In the genomic region with DNA sequence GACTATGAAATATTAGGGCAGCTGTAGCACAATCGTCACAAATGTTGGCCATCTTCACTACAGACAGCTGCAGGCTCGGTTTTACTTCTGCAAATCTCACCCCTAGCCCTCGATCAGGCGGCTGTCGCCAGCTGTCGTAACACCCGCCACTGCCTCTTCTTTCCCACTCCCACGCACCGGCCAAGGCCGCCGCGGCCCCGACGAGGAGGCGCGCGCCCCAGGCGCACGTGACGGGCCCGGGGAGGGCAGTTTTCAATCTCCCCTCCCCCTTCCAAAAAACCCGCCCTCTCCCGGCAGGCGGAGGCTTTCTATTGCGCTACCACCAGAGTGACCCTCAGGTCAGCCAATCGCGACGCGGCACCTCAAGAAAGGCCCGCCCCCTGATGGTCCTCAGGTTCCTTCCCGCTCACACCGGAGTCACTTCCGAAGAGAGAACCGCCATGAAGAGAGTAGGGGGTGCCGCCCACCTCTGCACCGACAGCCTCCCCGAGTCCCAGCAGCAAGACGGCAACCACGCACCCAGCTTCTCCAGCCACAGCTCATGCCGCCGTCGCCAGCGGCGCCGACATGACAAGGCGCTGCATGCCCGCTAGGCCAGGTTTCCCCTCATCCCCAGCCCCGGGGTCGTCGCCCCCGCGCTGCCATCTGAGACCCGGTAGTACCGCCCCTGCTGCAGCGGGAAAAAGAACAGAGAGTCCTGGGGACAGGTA, we compare ENCODE assay signal across 7 mouse cellular contexts. TPM values are rescaled to one million over a fixed set of nuclear protein-coding genes. Genes with fewer than 3 reads are reported as not detected.
A peak's percentile ranks its signal among the peaks of the same experiment; 100 is the strongest.
DNase-seq lines count a peak whose midpoint lies in the region; ATAC-seq lines count a peak whose summit lies in the region.

Gene Slf2, plus strand, starts transcription at position 408 of the 710 bp plus-strand sequence.

- no peaks in the 10 kb centered on the region for H3K9me3 ChIP-seq in embryonic facial prominence, embryonic 11.5 days (replicated peaks; ENCODE audit: control insufficient read depth, low read length)
- H3K9me3 ChIP-seq in limb, embryonic 10.5 days (replicated peaks), result no peaks in the 10 kb centered on the region
- no peaks in the 10 kb centered on the region for H3K9me3 ChIP-seq in midbrain, embryonic 13.5 days

- DNase-seq in adrenal gland, postnatal 14 days, result peak; percentile 99
- peak; percentile 99 for DNase-seq in embryonic facial prominence, embryonic 11.5 days (ENCODE audit: low spot score)
- peak; percentile 99 for DNase-seq in kidney, adult 11 months
- DNase-seq in limb, embryonic 10.5 days (ENCODE audit: low spot score), result peak; percentile 97
- peak; percentile 95 for DNase-seq in spleen, adult 12 weeks (ENCODE audit: low spot score)

- H3K4me1 ChIP-seq in embryonic facial prominence, embryonic 11.5 days (ENCODE audit: control insufficient read depth, insufficient read depth, low read length), result no peaks in the 10 kb centered on the region
- H3K4me1 ChIP-seq in limb, embryonic 10.5 days, result peaks cover 60% of the 10 kb centered on the region
- H3K4me1 ChIP-seq in midbrain, embryonic 13.5 days (replicated peaks), result peaks cover 32% of the 10 kb centered on the region

- H3K27ac ChIP-seq in embryonic facial prominence, embryonic 11.5 days (replicated peaks; ENCODE audit: low read depth, low read length), result peak within 1 kb of the TSS; percentile 75
- H3K27ac ChIP-seq in limb, embryonic 10.5 days, result peak within 1 kb of the TSS; percentile 96
- H3K27ac ChIP-seq in midbrain, embryonic 13.5 days, result peak within 1 kb of the TSS; percentile 80

- no peaks in the 10 kb centered on the region for H3K27me3 ChIP-seq in embryonic facial prominence, embryonic 11.5 days (ENCODE audit: control insufficient read depth, insufficient read depth, low read length)
- no peaks in the 10 kb centered on the region for H3K27me3 ChIP-seq in limb, embryonic 10.5 days (ENCODE audit: low read depth, poor library complexity, severe bottlenecking)
- peaks cover 30% of the 10 kb centered on the region for H3K27me3 ChIP-seq in midbrain, embryonic 13.5 days

- peak within 1 kb of the TSS; percentile 90 for H3K9ac ChIP-seq in embryonic facial prominence, embryonic 11.5 days (replicated peaks; ENCODE audit: low read length)
- H3K9ac ChIP-seq in midbrain, embryonic 13.5 days (replicated peaks), result peak within 1 kb of the TSS; percentile 85

- WGBS in embryonic facial prominence, embryonic 11.5 days, result under 1% methylated on average over 55 of the region's 55 CpGs
- WGBS in limb, embryonic 10.5 days, result 0% methylated on average over 55 of the region's 55 CpGs
- WGBS in midbrain, embryonic 13.5 days, result under 1% methylated on average over 55 of the region's 55 CpGs

- peak within 1 kb of the TSS; percentile 70 for H3K4me2 ChIP-seq in embryonic facial prominence, embryonic 11.5 days (ENCODE audit: low read depth, low read length)
- H3K4me2 ChIP-seq in midbrain, embryonic 13.5 days (replicated peaks), result peak within 1 kb of the TSS; percentile 62

- ATAC-seq in embryonic facial prominence, embryonic 11.5 days (replicated peaks; ENCODE audit: insufficient number of reproducible peaks, low FRiP score, low TSS enrichment, low read depth), result peak; percentile 95
- peak; percentile 91 for ATAC-seq in granulocyte monocyte progenitor cell, adult 5-6 weeks (replicated peaks; ENCODE audit: poor library complexity, severe bottlenecking)
- ATAC-seq in midbrain, embryonic 13.5 days, result peak; percentile 99

- peak within 1 kb of the TSS; percentile 99 for H3K4me3 ChIP-seq in embryonic facial prominence, embryonic 11.5 days (ENCODE audit: low read depth, low read length)
- H3K4me3 ChIP-seq in limb, embryonic 10.5 days, result peak within 1 kb of the TSS; percentile 94
- peak within 1 kb of the TSS; percentile 96 for H3K4me3 ChIP-seq in midbrain, embryonic 13.5 days (replicated peaks)

- H3K36me3 ChIP-seq in embryonic facial prominence, embryonic 11.5 days (replicated peaks; ENCODE audit: control insufficient read depth, insufficient read depth, low read depth, low read length), result peaks cover 5% of the 10 kb centered on the region
- H3K36me3 ChIP-seq in limb, embryonic 10.5 days, result peaks cover 29% of the 10 kb centered on the region
- peaks cover 11% of the 10 kb centered on the region for H3K36me3 ChIP-seq in midbrain, embryonic 13.5 days

RNA-seq across cellular contexts. Expression of gene Slf2, which starts in this region (rescaled TPM):
- total RNA-seq in adrenal gland, postnatal 14 days (2021), result 24.2 and 28.2 TPM in 2 replicates
- polyA plus RNA-seq in embryonic facial prominence, embryonic 11.5 days (2014; fragmentation: Nextera tagmentation; extraction: Ambion mirVana), result 52.2 and 57.3 TPM in 2 replicates
- total RNA-seq in granulocyte monocyte progenitor cell, adult 5-6 weeks (2014; fragmentation: Nextera tagmentation), result 29.5 and 33.0 TPM in 2 replicates
- total RNA-seq in granulocyte monocyte progenitor cell, adult 5-6 weeks (2017), result 38.5 and 39.6 TPM in 2 replicates
- 52.1 and 54.0 TPM in 2 replicates for polyA plus RNA-seq in limb, embryonic 10.5 days (2016; fragmentation: Nextera tagmentation; extraction: Ambion mirVana)
- 30.0 and 30.2 TPM in 2 replicates for polyA plus RNA-seq in midbrain, embryonic 13.5 days (2015; fragmentation: Nextera tagmentation; extraction: Ambion mirVana)

Comparison
In these comparisons a context has a peak if more than half of its experiments do, and no peak if none do; other contexts are left out.
1. Peak in every context shown above with its lines: DNase-seq, ATAC-seq, H3K4me3 ChIP-seq and H3K27ac ChIP-seq.